Mouse (Mus musculus): ENCODE results near the gene Sct.
A peak's percentile ranks its signal among the peaks of the same experiment; 100 is the strongest.
"Not testable (repeated sequence)": the region's sequence is repeated elsewhere in the genome, so short reads cannot be mapped to it uniquely, and the experiment has no call there.

The Sct gene

DNA sequence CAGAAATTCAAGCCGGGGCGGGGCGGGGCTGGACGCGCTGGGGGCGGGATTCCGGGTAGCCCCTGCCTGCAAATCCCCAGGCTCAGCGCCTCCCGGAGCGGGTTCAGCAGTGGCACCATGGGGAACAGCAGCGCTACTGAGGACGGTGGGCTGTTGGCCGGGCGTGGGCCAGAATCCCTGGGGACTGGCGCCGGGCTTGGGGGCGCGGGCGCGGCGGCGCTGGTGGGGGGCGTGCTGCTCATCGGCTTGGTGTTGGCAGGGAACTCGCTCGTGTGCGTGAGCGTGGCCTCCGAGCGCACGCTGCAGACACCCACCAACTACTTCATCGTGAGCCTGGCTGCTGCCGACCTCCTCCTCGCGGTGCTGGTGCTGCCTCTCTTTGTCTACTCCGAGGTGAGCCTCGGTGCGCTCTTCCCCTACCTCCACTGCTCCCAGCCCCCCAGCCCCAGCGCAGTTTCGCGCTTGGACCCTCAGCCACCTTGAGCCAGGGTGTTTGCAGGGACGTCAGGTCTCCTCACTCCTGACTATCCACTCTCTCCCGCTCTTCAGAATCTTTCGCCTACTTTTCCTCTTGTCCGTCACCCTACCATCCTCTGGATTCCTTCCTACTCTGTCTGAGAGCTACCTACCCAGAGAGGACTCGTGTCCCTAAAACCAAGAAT is 13.1 kb upstream of the Sct start, which contains the start of gene Drd4:
TSS of gene Drd4 (plus strand) at position 86 of the 662 bp plus-strand sequence.
- DNase-seq (ENCODE audit: low spot score), result peak; percentile 81

DNA sequence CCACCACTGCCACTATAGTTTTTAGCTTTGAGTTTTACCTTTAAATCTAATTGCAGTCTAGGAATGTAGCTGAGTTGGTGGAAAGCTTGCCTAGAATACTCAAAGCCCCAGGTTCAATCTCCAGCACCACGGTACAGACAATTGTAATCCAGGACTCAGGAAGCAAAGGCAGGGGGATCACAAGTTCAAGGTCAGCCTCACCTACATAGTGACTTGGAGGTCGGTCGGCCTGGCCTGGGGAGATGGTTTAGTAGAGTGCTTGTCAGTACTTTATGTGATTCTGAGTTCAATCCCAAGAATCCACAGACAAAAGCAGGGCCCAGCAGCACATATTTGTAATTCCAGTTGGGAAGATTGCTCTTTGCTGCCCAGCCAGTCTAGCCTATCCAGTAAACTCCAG is 9.1 kb upstream of the Sct start:
- DNase-seq (ENCODE audit: low spot score), result no peak

DNA sequence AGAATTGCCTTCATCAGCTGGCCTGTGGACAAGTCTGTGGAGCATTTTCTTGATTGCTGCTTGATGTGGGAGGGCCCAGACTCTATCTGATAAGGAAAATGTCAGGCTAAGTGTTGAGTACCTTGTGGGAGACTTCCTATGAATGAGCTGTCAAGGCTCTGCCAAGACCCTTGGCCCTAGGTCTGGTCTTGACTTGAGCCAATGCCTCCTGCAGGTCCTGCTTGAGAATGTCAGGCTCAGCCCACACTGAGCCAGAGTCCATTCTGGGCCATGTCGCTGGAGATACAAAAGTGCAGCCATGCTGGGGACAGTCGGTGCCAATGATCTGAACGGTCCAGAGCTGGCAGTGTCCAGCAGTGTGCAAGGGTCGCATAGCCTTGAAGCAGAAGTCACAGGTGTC is 3.8 kb upstream of the Sct start:
- DNase-seq (ENCODE audit: low spot score), result no peak

- no peak for DNase-seq (ENCODE audit: low spot score)
Measured at GRCm38 (mm10) chr7:141281442-141281841, 2.5 kb upstream of the Sct start.

DNA sequence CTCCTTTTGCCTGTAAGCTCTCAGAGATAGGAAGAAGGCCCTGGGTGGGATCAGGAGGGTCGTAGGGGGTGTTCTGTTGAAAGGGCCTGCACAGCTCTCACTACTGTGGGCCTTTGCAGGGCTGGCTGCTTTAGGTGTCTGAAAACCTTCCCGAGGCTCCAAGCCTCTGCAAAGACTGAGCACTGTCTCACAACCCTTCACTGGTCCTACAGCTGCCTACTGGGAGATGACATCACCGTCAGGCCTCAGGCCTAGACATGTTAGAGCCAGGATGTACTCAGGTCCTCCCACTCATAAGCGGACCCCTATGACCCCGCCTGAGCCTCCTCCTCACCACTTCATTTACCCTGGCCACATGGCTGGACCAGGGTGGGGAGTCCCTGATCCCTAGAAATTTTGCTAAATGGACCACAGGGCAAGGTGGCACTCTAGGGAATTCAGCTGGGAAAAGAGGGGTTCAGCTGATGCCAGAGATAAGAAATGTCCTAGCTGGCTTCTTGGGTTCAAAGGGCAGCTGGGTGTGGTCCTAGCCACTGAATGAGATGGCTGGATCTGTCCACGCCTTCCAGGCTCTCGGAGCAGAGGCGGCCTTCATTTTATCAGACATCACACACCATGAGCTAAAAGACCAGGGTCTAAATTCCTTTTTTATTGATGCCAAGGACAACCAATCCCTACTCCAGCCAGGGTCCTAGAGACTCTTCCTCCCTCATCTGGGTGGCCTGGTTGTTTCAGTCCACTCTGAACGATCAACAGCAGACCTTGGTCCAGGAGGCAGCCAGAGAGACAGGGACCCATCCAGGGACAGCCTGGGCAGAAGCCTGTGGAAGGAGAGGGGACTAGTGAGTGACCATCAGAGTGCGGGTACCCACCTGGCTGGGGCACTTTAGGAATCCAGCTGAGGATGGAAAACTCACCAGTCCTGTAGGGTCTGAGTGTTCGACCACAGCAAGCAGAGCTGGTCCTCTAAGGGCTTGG is 943 bp downstream of the Sct start:
- DNase-seq (ENCODE audit: low spot score), result no peak

- DNase-seq (ENCODE audit: low spot score), result no peak
Measured at GRCm38 (mm10) chr7:141276546-141276945, 2.4 kb downstream of the Sct start, which contains the start of gene Cdhr5. Gene Cdhr5, minus strand, starts transcription at chr7:141276786.

DNA sequence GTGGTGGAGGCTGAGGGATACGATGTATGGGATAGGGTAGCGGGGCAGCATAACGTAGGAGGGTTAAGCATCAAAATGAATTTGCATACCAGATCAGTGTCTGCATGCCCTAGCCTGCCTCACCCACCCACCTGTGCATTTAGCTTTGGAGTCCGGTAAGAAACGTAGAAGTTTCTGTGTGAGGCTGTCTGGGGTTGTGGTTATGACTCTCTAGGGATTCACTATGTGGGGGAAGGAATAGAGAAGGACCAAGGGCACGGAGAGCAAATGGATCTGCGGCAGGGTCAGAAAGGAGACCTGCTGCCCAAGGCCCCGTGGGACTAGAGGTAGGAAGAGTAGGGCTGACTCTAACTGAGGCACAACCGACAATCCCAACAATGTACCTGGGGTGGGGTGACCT is 3.6 kb downstream of the Sct start:
- DNase-seq (ENCODE audit: low spot score), result no peak

- no peak for DNase-seq (ENCODE audit: low spot score)
Measured at GRCm38 (mm10) chr7:141270631-141271030, 8.3 kb downstream of the Sct start.

- no peak for DNase-seq (ENCODE audit: low spot score)
Measured at GRCm38 (mm10) chr7:141269273-141269545, 9.7 kb downstream of the Sct start.

DNA sequence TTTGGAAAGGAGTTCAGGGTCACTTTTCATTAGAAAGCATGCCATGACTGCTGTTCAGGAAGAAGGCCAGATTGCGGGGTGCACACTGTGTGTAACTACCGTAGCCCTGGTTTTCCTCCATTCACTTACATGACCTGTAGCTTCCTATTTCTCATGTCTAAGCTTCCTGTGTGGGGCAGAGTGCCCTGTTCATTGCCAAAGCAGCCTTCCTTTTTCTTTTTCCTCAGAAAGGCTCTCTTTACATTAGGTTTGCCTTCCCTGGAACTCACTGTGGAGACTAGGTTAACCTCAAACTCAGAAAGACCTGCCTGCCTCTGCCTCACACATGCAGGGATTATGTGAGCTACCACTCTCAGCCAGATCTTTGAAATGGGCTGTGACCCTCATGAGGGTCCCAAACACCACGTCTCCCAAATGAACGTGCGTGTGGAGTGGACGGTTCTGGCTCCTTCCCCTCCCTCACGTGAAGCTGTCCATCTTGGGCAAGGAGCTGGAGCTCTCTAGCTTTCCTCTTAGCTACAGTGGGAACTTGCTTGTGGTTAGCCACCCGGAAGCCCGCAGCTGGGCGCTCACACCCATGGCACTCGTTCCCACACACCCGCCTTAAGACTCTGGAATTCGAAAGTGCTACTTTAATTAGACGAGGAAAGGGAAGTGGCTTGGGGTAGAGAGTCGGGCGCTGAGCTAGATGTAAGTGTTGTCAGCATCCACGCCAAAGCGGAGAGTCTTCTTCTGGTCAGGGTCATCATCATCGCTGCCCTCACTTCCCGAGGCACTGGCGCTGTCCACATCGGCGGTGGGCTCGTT is 10.3 kb downstream of the Sct start:
- no peak for DNase-seq (ENCODE audit: low spot score)

DNA sequence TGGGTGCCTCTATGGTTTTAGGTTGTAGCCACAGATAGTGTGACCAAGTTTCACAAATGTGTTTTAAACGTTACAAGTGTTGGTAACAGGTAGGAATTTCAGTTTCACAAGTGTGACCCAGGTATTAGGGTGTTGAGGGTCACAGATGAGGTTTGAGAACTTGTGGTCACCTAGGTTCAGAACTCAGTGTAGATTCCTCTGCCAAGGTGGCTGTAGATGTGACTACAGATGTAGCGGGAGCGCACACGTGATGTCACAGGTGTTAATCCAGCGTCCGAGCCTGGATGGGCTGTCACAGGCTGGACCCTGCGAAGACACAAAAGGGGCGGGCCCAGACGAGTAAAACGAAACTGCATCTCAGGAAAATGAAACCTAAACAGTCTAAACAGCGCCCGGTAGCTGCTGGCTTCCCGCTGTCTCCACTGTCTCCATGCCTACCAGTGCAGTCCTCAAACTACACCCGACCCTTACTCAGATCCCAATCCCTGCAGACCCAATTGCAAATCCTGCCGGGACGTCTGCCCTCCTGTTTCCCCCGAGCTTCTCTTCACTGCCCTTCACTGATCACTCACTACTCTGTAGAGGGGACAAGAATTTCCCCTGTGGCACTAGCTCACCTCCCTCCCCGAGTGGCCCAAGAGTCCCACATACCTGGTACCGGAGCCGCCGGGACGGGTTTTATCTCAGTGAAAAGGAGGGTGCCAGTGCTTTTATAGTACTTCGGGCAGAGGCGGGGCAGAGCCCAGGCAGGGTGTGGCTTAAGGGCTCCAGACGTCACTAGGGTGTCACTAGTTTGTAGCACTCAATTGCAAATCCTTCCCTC is 13.0 kb downstream of the Sct start, which contains the start of gene Irf7:
TSS of gene Irf7 (minus strand) at position 743 of the 823 bp plus-strand sequence.
- DNase-seq (ENCODE audit: low spot score), result peak; percentile 69

- DNase-seq (ENCODE audit: low spot score), result no peak
Measured at GRCm38 (mm10) chr7:141265411-141265738, 13.6 kb downstream of the Sct start.

DNA sequence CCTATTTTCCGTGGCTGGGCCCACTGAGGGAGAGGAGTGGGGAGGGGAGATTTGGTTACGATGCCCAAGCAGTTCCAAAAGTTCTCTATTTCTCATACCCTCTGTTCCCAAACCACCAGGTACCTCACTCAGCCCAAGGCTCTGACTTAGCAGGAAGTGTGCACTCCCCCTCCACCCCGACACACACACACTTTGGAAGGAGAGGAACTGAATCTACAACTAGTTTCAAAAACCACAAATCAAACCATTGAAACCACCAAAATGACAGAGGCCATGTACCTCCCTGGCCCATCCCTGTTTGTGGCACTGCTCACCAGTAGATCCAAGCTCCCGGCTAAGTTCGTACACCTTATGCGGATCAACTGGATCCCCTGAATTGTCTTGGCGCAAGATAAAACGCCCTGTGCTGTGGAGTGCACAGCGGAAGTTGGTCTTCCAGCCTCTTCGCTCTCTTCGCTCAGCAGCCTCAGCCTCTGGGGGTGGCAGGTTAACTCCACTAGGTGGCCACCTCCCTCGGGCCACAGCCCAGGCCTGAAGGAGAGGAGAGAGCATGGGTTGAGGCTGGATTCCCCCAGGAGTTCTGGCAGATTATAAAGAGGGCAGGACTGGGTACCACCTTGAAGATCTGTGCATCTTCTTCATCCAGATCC is 14.0 kb downstream of the Sct start:
- peak; percentile 68 for DNase-seq (ENCODE audit: low spot score)

DNA sequence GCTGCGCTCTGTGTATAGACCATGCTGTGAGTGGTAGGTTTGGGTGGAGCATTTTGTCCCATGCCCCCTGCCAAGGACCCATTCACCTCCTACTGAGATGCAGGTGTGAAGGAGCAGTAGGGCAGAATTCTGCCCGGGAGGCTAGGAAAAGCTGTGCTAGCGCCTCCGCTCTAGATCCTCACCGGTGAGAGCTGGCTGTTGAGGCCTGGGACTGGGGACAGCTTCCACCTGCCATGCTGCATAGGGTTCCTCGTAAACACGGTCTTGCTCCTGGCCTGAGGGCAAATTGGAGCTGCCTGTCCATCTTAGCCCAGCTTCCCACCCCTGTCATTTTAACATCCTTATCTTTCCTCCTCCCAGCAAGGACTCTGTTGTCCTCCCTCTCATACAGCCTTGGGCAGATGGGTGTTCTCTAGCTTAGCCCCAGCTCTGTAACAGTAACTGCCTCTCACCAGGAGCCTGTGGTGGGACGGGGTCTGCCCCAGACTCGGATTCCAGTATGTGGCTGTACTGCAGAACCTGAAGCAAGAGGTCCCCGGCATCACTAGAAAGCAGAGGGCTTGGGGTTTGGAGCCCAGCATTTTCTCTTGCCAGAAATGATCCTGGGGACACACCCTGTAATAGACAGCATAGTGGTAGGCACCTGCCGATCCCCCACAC is 14.8 kb downstream of the Sct start:
- no peak for DNase-seq (ENCODE audit: low spot score)

DNA sequence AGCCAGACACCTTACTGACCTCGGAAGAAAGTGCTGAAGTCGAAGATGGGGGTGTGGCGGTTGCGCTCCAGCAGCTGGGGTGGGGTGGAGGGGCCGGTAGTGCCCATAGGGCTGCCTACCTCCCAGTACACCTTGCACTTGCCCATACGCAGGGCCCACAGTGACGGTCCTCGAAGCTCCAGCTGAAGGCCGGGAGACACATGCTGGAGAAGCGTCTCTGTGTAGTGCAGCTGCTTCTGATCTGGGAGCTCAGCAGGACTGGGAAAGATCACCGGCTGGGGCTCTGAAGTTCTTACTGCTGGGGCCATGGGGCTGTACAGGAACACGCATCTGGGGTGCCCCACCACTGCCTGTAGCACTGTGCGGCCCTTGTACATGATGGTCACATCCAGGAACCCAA is 15.3 kb downstream of the Sct start:
- no peak for DNase-seq (ENCODE audit: low spot score)

- DNase-seq (ENCODE audit: low spot score), result no peak
Measured at GRCm38 (mm10) chr7:141261480-141261879, 17.5 kb downstream of the Sct start.

DNA sequence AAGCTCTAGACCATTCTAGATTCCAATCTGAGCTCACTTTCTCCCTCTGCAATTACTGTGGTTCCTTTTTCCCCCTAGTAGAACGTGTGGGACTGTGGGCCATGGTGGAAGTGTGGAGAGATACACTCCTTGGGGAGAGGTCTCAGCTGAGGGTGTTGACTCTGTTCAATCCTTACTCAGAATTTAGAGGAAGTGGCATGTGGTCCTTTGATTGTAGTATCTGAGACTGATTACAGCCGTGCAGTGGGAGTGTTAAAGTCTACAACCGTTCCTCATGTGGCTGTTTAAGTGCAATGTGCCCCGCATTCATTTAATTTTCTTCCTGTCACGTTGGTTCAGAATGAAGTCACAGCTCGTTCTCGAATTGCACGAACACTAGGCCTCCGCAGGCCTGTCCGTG is 22.8 kb downstream of the Sct start:
- no peak for DNase-seq (ENCODE audit: low spot score)

GRCm38 (mm10) chr7:141250486-141250885 is 28.4 kb downstream of the Sct start:
- DNase-seq (ENCODE audit: low spot score), result not testable (repeated sequence)

GRCm38 (mm10) chr7:141231551-141231950 is 47.4 kb downstream of the Sct start:
- no peak for DNase-seq (ENCODE audit: low spot score)

- no peak for DNase-seq (ENCODE audit: low spot score)
Measured at GRCm38 (mm10) chr7:141231111-141231510, 47.8 kb downstream of the Sct start.

DNA sequence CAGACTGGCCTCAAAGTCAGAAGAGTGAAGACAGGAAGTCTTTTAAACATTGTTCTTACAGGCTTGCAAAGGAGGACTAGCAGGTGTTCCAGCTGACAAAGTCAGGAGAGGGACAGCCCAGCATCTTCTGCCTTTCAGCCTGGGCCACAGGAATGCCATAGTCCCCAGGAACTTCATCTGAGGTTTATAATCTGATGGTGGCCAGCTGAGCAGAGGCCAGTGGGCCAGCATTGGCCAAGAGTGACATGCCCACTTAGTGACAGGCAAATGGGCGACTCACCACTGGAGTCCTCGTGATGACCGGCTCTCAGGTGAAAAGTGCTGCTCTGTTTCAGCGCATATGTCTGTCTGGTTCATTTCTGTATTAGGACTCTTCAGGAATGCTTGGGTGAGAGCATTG is 48.4 kb downstream of the Sct start:
- DNase-seq (ENCODE audit: low spot score), result no peak
